Mouse (Mus musculus): ENCODE data around the gene Grk6. TPM values are rescaled to one million over a fixed set of nuclear protein-coding genes. Genes with fewer than 3 reads are reported as not detected.

Grk6 gene
- polyA plus RNA-seq, 1 experiment from 2014 or later: 35.5 TPM

DNA sequence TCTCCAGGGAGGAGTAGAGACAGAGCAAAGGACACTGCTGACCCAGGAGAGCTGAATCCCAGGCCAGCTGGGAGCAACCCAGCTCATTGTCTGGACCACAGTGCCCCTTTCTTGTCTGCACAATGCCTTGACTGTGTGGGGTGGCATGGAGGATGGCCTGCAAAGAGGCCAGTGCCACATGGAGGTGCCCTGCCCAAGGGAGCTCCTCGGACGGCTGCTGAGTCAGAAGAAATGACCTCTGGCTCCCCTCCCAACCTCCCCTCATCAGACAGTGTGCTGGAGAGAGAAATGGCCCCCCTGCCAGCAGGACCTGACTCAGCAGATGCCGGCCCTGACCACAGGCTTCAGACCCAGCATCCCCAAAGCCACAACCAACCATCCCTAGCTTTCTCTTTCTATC, 20.3 kb downstream of the Grk6 start:
- Histone ChIP-seq H3K27ac (ENCODE audit: low read length) (no peak overlapping the region), H3K9ac (replicated peaks; ENCODE audit: low read depth, low read length) (no peak overlapping the region), H3K27me3 (ENCODE audit: control insufficient read depth, insufficient read depth, low read length) (no peaks in the 10 kb centered on the region), H3K4me3 (ENCODE audit: low read depth, low read length) (0 out of 2 replicates have a peak overlapping the region, but pooled peaks have one; percentile 55), H3K36me3 (ENCODE audit: control insufficient read depth, insufficient read depth, low read length) (peaks cover 7% of the 10 kb centered on the region; the same call in 1 of the 2 replicates), H3K9me3 (ENCODE audit: control insufficient read depth, low read depth, low read length) (no peaks in the 10 kb centered on the region), H3K4me1 (ENCODE audit: control insufficient read depth, insufficient read depth, low read length) (peaks cover 12% of the 10 kb centered on the region), H3K4me2 (replicated peaks; ENCODE audit: low read depth, low read length) (peak overlapping the region; percentile 83)
- WGBS: 35% methylated on average over 3 of the region's 3 CpGs
- no peak for ATAC-seq (ENCODE audit: insufficient number of reproducible peaks, insufficient read depth, low FRiP score, low read depth)

GRCm38 (mm10) chr13:55465830-55466440, 21.1 kb downstream of the Grk6 start:
- Histone ChIP-seq H3K4me3 (ENCODE audit: low read depth, low read length) (no peak overlapping the region), H3K27me3 (ENCODE audit: control insufficient read depth, insufficient read depth, low read length) (no peaks in the 10 kb centered on the region), H3K9me3 (ENCODE audit: control insufficient read depth, low read depth, low read length) (no peaks in the 10 kb centered on the region), H3K4me2 (replicated peaks; ENCODE audit: low read depth, low read length) (no peak overlapping the region), H3K4me1 (ENCODE audit: control insufficient read depth, insufficient read depth, low read length) (peaks cover 13% of the 10 kb centered on the region), H3K9ac (replicated peaks; ENCODE audit: low read depth, low read length) (no peak overlapping the region), H3K36me3 (ENCODE audit: control insufficient read depth, insufficient read depth, low read length) (peaks cover 7% of the 10 kb centered on the region; the same call in 1 of the 2 replicates), H3K27ac (ENCODE audit: low read length) (no peak overlapping the region)
- ATAC-seq (ENCODE audit: insufficient number of reproducible peaks, insufficient read depth, low FRiP score, low read depth): no peak
- WGBS: 63% methylated on average over 5 of the region's 5 CpGs

GRCm38 (mm10) chr13:55468851-55469560, 24.1 kb downstream of the Grk6 start:
- Histone ChIP-seq H3K4me1 (ENCODE audit: control insufficient read depth, insufficient read depth, low read length) (peaks cover 16% of the 10 kb centered on the region), H3K36me3 (ENCODE audit: control insufficient read depth, insufficient read depth, low read length) (peaks cover 2% of the 10 kb centered on the region; the same call in 1 of the 2 replicates), H3K9me3 (ENCODE audit: control insufficient read depth, low read depth, low read length) (no peaks in the 10 kb centered on the region), H3K27ac (ENCODE audit: low read length) (no peak overlapping the region), H3K4me2 (replicated peaks; ENCODE audit: low read depth, low read length) (no peak overlapping the region), H3K9ac (replicated peaks; ENCODE audit: low read depth, low read length) (no peak overlapping the region), H3K27me3 (ENCODE audit: control insufficient read depth, insufficient read depth, low read length) (no peaks in the 10 kb centered on the region), H3K4me3 (ENCODE audit: low read depth, low read length) (no peak overlapping the region)
- 40% methylated on average over 13 of the region's 13 CpGs for WGBS
- no peak for ATAC-seq (ENCODE audit: insufficient number of reproducible peaks, insufficient read depth, low FRiP score, low read depth)

DNA sequence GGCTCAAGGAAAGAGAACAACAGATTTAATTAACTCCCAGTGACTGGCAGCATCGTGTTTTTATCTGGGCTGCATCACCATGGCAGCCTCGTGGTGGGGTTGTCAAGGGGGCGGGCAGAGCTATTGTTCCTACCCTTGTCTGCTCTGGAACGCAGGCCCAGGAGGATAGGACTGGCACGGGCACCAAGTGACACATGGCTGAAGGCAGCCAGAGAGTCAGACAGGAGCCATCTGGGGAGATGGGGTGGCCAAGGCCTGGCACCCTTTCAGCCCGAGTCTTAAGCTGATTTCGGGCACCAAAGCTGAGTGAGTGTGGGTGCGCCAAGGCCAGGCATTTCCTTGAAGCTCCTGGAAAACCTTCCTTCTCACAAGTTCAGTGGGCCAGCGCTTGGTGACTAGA, 25.5 kb downstream of the Grk6 start:
- Histone ChIP-seq H3K9me3 (ENCODE audit: control insufficient read depth, low read depth, low read length) (no peaks in the 10 kb centered on the region), H3K4me3 (ENCODE audit: low read depth, low read length) (no peak overlapping the region), H3K27ac (ENCODE audit: low read length) (no peak overlapping the region), H3K9ac (replicated peaks; ENCODE audit: low read depth, low read length) (no peak overlapping the region), H3K27me3 (ENCODE audit: control insufficient read depth, insufficient read depth, low read length) (no peaks in the 10 kb centered on the region), H3K36me3 (ENCODE audit: control insufficient read depth, insufficient read depth, low read length) (peaks cover 16% of the 10 kb centered on the region), H3K4me1 (ENCODE audit: control insufficient read depth, insufficient read depth, low read length) (peaks cover 8% of the 10 kb centered on the region; the same call in 1 of the 2 replicates), H3K4me2 (replicated peaks; ENCODE audit: low read depth, low read length) (0 out of 2 replicates have a peak overlapping the region, but pooled peaks have one; percentile 100)
- ATAC-seq (ENCODE audit: insufficient number of reproducible peaks, insufficient read depth, low FRiP score, low read depth): no peak
- WGBS: 76% methylated on average over 9 of the region's 9 CpGs

DNA sequence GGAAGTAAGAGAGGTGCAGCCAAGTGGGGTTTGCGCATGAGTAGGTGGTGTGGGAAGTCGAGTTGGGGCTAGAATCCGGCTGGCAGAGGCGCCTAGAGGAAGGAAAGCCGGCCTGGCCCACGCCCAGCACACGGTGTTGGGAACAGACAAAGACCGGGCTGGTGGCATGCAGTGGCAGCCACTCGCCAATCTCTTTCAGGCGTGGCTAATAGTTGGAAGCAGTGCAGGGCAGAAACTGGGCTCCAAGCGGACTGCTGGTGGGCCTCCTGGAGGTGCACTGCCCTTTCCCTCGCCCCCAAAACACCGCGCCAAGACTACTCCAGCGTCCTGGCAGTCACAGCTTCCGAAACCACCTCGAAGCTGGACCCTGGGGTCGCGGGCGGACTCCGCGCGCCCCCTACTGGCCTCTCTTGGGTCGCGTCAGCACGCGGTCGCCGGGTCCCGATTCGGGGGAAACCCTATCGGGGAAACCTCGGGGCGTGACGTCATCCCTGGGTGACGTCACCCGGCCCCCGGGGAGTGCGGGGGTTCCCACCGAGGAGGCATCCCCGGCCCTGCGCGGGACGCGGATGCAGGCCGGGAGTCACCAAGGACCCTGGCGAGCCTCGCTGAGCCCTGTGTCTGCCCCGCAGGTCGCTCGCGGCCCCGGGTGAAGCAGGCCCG, 26.4 kb downstream of the Grk6 start:
- WGBS: under 1% methylated on average over 43 of the region's 54 CpGs
- H3K27me3 ChIP-seq (ENCODE audit: control insufficient read depth, insufficient read depth, low read length): no peaks in the 10 kb centered on the region
- H3K36me3 ChIP-seq (ENCODE audit: control insufficient read depth, insufficient read depth, low read length): peaks cover 25% of the 10 kb centered on the region
- H3K9ac ChIP-seq (replicated peaks; ENCODE audit: low read depth, low read length): peak overlapping the region; percentile 46
- peak overlapping the region; percentile 55 for H3K4me3 ChIP-seq (ENCODE audit: low read depth, low read length)
- peak overlapping the region; percentile 56; the same call in 1 of the 2 replicates for H3K27ac ChIP-seq (ENCODE audit: low read length)
- peak overlapping the region; percentile 100 for H3K4me2 ChIP-seq (replicated peaks; ENCODE audit: low read depth, low read length)
- ATAC-seq (ENCODE audit: insufficient number of reproducible peaks, insufficient read depth, low FRiP score, low read depth): peak; percentile 64; the same call in 1 of the 2 replicates
- no peaks in the 10 kb centered on the region for H3K9me3 ChIP-seq (ENCODE audit: control insufficient read depth, low read depth, low read length)
- H3K4me1 ChIP-seq (ENCODE audit: control insufficient read depth, insufficient read depth, low read length): peaks cover 8% of the 10 kb centered on the region; the same call in 1 of the 2 replicates

GRCm38 (mm10) chr13:55471819-55472131, 26.9 kb downstream of the Grk6 start:
- peak overlapping the region; percentile 55 for H3K4me3 ChIP-seq (ENCODE audit: low read depth, low read length)
- H3K9ac ChIP-seq (replicated peaks; ENCODE audit: low read depth, low read length): peak overlapping the region; percentile 46
- peak overlapping the region; percentile 56; the same call in 1 of the 2 replicates for H3K27ac ChIP-seq (ENCODE audit: low read length)
- H3K4me2 ChIP-seq (replicated peaks; ENCODE audit: low read depth, low read length): peak overlapping the region; percentile 100
- no peaks in the 10 kb centered on the region for H3K9me3 ChIP-seq (ENCODE audit: control insufficient read depth, low read depth, low read length)
- H3K36me3 ChIP-seq (ENCODE audit: control insufficient read depth, insufficient read depth, low read length): peaks cover 30% of the 10 kb centered on the region
- H3K27me3 ChIP-seq (ENCODE audit: control insufficient read depth, insufficient read depth, low read length): no peaks in the 10 kb centered on the region
- peaks cover 8% of the 10 kb centered on the region; the same call in 1 of the 2 replicates for H3K4me1 ChIP-seq (ENCODE audit: control insufficient read depth, insufficient read depth, low read length)
- WGBS: under 1% methylated on average over 31 of the region's 31 CpGs
- ATAC-seq (ENCODE audit: insufficient number of reproducible peaks, insufficient read depth, low FRiP score, low read depth): 0 out of 2 replicates have a peak, but pooled peaks have one; percentile 17

GRCm38 (mm10) chr13:55472132-55473022, 27.5 kb downstream of the Grk6 start:
- peak; percentile 35 for ATAC-seq (ENCODE audit: insufficient number of reproducible peaks, insufficient read depth, low FRiP score, low read depth)
- Histone ChIP-seq H3K4me3 (ENCODE audit: low read depth, low read length) (peak overlapping the region; percentile 55), H3K27me3 (ENCODE audit: control insufficient read depth, insufficient read depth, low read length) (no peaks in the 10 kb centered on the region), H3K4me1 (ENCODE audit: control insufficient read depth, insufficient read depth, low read length) (peaks cover 8% of the 10 kb centered on the region; the same call in 1 of the 2 replicates), H3K9me3 (ENCODE audit: control insufficient read depth, low read depth, low read length) (no peaks in the 10 kb centered on the region), H3K4me2 (replicated peaks; ENCODE audit: low read depth, low read length) (peak overlapping the region; percentile 100), H3K36me3 (ENCODE audit: control insufficient read depth, insufficient read depth, low read length) (peaks cover 36% of the 10 kb centered on the region), H3K9ac (replicated peaks; ENCODE audit: low read depth, low read length) (peak overlapping the region; percentile 46), H3K27ac (ENCODE audit: low read length) (peak overlapping the region; percentile 61; the same call in 1 of the 2 replicates)
- under 1% methylated on average over 100 of the region's 103 CpGs for WGBS
